Mouse (Mus musculus) adrenal gland (tissue): Measurements from ENCODE around the gene Tekt2.

Experiments
- intact Hi-C: fragments of 180-260 bp; cut with DNase I; formaldehyde crosslinking; loops from one replicate; pipeline ENCODE4 v1.15.1; 2025

Tekt2 gene

DNA sequence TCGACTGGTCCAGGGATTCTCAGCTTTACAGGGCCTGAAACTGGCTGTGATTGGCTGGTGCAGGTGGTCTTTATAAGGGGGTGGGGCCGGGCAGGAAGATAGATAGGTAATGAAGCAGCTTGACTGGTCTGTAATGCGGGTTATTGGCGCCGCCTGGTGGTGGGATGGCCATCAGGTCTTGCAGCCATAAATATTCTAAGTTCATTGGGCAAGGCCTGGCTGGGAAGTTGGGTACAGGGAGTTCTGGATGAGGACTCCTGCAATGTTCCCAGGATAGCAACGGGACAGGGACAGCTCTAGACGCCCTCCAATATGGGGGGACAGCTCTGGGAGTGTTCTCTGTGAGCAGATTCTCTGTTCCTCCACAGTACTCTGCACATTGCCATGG is 15.6 kb downstream of the Tekt2 start:
- intact Hi-C loops: loop anchor here (2.0 to 5.0 kb wide), 2 partner anchors 33 to 83 kb away; no protein-coding TSS in a partner anchor

DNA sequence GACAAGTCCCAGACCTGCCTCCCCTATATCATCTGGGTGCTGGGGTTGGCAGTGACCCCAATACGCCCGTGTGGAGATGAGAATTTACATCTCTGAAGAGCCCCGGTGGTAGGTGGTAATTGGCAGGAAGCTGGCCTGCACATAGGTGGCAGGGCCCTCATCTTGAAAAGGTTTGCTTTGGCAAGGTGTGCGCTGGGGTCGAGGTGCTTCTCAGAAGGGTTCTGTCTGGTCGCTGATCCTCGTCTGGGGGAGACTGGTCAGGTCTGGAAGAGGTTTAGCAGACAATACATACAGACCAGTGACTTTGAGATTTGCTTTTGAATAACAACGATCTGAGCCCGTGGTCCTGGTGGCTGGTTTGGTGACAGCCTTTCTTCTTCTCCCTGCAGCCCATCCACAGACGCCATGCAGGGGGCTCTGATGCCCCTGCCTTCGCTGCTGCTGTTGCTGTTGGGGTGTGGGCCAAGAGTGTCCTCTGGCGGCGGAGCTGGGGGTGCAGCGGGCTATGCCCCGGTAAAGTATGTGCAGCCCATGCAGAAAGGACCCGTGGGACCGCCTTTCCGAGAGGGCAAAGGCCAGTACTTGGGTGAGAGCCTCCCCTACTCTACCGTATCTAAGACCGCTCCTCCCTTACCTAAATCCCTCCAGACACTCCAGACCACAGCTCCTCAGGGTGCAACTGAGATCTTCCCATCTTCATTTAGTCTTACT is 16.1 kb downstream of the Tekt2 start:
- intact Hi-C loops: no loop called here

DNA sequence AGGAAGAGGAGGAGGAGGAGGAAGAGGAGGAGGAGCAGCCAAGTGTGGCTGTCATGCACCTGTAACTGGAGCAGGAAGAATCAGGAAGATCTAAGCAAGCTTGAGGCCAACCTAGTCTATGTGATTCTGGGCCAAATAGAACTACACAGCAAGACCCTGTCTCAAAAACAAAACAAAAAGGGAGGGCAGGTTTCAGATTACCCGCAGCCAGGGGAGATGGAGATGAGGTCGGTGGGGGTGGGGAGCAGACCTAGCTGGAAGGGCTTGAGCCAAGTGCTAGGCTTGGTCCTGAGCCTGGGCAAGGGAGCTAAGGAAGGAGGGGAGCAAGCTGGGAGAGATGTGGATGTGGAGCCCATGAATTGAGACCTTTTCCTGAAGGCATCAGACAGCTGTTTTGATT is 18.7 kb downstream of the Tekt2 start:
- intact Hi-C loops: no loop called here

GRCm38 (mm10) chr4:126306058-126306457 is 19.4 kb downstream of the Tekt2 start:
- intact Hi-C loops: no loop called here

DNA sequence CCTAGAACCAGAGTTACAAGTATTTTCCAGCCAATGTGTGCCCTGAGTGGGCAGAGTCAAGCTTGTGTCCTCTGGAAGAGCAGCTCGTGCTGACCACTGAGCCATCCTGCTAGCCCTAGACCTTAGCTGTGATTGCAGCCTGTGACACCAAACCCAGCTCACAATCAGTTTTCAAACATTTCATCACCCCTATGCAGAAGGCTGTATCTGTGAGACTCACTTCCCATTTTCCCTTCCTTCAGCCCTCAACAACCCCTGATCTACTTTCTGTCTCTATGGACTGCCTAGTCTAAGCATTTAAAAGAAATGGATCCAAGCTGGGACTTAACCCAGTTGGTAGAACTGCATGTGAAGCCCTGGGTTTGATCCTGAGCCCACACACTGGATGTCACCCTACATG is 20.1 kb downstream of the Tekt2 start:
- intact Hi-C loops: no loop called here

DNA sequence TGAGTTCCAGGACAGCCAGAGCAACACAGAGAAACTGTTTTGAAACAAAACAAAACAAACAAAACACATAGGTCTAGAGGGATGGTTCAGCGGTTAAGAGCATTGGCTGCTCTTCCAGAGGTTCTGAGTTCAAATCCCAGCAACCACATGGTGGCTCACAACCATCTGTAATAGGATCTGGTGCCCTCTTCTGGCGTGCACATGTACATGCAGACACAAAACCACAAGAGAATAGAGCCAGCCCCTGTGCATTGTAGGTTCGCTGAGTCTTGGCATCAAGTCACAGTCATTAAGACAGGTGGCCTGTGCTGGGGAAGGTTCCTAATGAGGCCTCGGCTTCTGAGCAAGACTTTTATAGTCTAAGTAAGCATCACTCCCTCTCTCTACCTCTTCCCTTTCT is 21.6 kb downstream of the Tekt2 start:
- intact Hi-C loops: loop anchor here (5.0 kb wide), 1 partner anchor 37 kb away; no protein-coding TSS in a partner anchor

DNA sequence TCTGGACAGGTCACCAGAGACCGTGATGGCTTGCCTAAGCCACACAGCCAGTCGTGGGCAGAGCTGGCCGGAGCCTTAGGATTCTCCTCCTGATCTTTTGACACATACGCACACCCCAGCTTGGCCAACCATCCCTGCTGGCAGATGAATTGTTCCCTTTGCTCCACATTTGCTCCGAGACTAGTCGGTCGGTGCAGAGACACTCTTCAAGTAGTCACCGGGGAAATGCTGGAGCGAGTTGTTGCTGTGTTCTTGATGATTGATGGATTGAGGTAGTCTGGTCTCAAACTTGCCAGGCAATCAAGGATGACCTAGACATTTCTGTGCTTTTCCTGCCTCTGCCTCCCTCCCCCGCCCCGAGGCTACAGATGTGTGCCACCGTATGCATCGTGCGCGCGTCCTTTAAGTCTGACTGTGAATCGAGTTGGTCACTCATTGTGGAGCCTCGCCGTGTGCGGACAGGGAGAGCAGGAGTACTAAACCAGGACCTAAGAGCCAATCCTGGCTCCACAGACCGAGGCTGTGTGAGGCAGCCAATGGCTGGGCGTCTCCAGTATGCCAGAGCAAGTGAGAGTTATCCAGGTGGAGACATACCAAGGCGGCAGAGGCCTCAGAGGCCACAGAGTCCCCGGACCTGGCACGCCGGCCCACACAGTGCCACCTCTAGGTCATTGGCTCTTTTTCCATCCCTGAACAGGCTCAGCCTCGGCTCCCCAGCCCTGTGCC is 23.7 kb downstream of the Tekt2 start:
- intact Hi-C loops: loop anchor here (5.0 kb wide), 1 partner anchor 34 kb away; no protein-coding TSS in a partner anchor

GRCm38 (mm10) chr4:126300916-126301583 is 24.4 kb downstream of the Tekt2 start:
- intact Hi-C loops: loop anchor here (5.0 kb wide), 1 partner anchor 34 kb away; no protein-coding TSS in a partner anchor

GRCm38 (mm10) chr4:126296617-126297101 is 28.8 kb downstream of the Tekt2 start:
- intact Hi-C loops: no loop called here

- intact Hi-C loops: no loop called here
These were observed 29.6 kb downstream of the Tekt2 start for GRCm38 (mm10) chr4:126295937-126296336.

- intact Hi-C loops: no loop called here
These were observed 30.3 kb downstream of the Tekt2 start for GRCm38 (mm10) chr4:126295152-126295551.

- intact Hi-C loops: no loop called here
These were observed 34.3 kb downstream of the Tekt2 start for GRCm38 (mm10) chr4:126291196-126291595.

- intact Hi-C loops: no loop called here
These were observed 35.2 kb downstream of the Tekt2 start for GRCm38 (mm10) chr4:126290314-126290713.

DNA sequence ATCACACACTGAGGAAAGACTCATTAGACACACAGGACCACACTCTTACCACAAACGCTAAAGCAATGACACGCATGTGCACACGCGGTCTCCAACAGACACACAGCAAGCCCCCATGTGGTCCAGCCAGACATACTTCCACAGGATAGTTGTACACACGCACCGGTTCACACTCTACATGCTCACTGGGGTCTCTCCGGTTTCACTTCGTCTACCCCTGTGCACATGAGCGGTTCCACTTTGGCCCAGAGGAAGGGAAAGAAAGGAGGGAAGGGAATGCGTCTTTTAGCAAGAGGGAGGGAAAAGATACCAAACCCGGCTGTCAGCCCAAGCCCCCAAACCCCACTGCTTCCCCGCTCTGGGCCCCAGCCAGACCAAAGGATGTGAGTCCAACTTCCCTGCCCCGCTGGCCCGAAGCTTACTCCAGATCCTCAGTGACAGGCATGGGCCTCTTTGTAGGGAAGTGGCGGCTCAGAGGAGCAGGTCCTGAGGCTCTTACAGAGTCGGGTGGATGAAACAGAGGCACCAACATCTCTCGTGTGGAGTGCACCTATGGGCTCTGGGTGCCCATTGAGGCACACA is 37.3 kb downstream of the Tekt2 start:
- intact Hi-C loops: no loop called here

DNA sequence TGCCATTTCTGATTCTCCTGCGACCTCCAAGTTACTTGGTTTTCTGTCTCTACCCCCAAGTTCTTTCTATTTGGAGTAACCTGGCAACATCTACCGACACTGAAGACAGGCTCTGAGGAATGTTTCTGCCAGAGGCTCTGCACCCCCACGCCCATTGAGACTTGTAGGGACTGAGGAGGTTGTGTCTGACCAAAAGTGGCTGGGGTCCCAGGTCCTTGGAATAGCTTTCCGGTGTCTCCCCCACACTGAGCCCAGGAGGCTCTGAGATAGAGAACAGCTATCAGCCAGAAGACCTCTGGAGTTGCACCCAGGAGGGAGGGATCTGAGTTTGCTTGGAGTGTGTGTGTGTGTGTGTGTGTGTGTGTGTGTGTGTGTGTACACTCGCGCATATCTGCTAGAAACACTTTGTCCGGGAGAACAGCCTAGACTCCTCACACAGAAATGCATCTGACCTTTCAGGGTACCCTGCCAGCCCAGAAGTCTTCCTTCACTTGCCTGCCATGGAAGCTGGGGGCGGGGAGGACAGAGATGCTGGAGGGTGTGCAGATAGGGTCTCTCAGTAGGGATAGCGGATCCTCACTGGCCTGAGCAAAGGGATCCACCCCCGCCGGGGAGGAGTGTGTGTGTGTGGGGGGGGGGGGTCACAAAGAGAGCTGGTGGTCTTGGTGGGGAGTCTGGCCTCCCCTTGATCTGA is 38.0 kb downstream of the Tekt2 start:
- intact Hi-C loops: no loop called here

GRCm38 (mm10) chr4:126286492-126286891 is 39.0 kb downstream of the Tekt2 start, which contains the start of gene Col8a2:
Col8a2 (plus strand) TSS chr4:126286793.
- intact Hi-C loops: no loop called here

DNA sequence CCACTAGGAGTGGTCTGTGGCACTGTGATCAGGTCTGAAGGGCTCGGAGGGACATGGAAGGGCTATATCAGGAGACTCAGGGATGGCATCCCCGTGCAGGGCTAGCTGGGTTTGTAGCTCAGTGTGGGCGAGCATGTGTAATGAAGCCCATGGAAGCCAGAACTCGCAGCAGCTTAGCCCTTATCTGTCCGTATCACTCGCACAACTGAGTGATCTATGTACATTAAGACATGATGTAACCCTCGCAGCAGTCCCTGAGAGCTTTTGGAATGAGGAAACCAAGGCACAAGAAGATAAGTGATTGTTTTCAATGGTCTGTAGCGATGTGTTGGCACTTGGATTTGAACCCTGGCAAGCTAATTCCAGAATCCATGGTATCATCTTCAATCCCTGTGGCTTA is 41.9 kb downstream of the Tekt2 start:
- intact Hi-C loops: no loop called here

- intact Hi-C loops: no loop called here
These were observed 43.8 kb downstream of the Tekt2 start for GRCm38 (mm10) chr4:126281706-126282105.

DNA sequence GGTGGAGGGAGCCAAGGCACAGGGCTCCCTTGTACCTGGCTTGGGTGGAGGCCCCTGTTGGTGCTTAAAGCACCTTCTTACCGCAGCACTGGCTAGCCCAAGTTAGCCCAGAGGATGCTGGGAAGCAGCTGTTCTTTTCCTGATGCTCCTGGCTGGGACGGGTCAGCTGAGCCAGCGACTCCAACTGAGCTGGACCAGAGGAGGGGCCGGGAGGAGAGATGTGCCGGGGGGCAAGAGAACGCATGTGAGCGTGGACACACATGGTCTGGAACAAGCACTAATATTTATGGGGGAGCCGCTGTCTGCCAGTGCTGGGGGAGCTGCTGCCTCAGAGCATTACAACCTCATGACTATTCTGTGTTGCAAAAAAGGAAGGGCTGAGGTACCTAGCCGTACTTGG is 46.5 kb downstream of the Tekt2 start:
- intact Hi-C loops: loop anchor here (5.0 kb wide), 1 partner anchor 33 kb away; no protein-coding TSS in a partner anchor

DNA sequence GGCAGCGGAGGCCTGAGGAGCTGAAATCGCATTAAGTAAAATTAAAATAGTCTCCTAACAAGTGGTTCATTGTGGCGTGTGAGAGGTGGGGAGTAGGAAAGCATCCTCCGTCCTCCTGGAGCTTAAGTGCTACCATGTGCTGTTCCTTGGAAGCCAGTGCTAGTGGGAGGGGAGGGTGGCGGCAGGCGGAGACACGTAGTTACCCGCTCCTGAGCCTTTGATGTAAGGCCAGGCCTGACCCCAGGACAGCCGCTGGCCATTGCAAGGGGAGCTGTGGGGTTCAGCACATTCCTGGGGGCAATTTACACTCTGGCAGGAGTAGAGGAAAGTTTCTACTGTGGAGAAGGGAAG is 46.9 kb downstream of the Tekt2 start:
- intact Hi-C loops: loop anchor here (5.0 kb wide), 1 partner anchor 34 kb away; no protein-coding TSS in a partner anchor
